Mouse (Mus musculus) retina, postnatal 1 day (tissue): ENCODE data around the gene Me3.

Experiments
- DNase-seq: peaks from one replicate; pipeline ENCODE4 v3.0.0-alpha.2; 2012

Me3 gene

DNA sequence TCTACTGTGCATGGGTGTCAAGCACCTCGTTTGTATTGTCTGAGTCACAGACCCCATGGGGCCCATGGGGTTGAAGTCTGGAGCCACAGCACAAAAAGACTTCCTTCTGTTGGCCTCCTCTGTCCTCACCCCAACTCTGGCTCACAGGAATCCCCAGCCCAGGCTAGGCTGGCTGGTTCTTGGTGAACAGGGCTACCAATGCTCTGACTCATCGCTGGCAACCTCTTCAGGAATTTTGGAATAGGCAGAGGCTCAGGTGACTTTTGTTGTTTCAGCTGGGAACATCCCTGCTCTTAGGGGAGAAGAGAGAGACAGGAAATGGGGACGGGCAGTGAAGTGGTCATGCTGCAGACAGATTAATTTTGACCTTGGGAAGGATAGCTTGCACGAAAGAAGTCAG, 205.6 kb downstream of the Me3 start:
- DNase-seq, result no peak

DNA sequence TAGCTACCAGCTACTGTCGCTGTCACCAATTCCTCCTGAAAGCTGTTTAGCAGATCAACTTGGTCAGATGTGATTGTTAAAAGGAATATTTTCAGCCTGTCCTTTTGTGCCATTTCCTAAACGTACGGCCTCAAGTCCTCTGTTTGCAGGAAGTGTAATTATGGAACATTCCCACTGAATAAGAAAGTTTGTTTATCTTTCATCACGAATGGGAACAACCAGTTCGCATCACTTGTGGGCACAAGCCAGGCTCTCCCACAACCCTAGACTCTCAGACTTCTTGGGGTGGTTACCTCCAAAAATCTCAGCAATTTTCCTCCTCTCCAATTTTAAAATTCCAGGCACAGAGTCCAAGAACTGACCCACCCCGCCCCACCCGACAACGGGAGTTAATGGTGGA, 207.5 kb downstream of the Me3 start:
- no peak for DNase-seq

DNA sequence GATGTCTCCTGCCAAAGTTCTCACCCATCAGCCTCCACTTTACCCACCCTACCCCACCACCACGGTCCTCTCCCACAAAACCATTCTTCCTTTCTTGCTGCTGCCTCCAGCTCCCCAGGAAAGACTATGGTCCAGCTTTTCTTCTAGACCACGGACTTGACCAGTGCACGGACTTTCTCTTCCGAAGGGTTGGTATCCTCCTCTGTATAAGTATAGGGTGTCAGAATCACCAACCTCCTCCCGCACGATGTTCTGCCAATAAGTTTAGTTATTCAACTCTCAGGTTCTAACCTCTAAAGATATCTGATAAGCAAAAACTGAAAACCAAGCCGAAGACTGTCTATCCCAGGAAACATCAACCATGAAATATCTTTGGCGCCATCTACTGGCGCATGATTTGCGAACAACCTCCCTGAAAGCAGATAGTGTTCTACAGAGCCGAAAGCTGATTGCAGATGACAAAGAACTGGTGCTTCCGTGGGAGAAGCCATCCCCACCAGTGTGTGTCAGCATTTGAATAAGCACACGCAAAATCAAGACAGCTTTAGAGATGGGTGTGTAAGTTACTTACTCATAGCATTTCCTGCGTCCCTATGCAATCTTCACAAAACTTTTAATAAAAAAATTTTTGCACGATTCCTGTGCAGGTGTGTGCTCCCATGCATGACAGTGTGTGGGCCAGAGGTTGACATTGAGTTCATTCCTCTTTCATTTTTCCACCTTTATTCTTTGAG, 209.6 kb downstream of the Me3 start:
- DNase-seq, result peak; percentile 95

DNA sequence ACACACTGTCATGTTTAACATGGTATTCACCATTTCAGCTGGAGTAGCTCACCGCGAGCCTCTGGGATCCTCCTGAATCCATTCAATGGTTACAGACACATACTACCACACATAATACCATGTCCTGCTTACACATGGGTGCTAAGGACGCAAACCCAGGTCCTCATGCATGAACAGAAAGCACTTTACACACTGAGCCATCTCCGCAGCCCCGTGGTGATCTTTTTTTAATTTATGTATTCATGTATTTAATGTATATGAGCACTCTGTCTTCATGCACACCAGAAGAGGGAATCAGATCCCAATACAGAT, 210.2 kb downstream of the Me3 start:
- DNase-seq, result no peak

DNA sequence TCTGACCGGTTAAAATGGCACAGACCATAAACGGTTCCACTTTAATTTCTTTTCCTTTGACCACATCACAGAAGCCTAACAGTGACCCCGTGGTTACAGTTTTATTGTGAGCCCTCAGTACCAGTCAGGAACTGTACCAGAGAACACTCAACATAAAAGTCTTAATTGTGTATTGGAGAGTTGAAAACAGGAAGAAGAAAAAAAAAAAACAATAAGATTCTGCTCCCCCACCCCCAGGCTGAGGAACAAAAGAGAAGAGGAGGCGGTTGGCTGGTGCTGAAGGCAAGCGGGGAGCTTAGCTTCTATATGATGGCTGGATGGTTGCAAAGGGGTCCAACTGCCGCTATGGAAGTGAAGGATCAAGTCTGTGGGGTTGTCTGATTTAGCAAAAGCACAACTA, 210.9 kb downstream of the Me3 start:
- no peak for DNase-seq

DNA sequence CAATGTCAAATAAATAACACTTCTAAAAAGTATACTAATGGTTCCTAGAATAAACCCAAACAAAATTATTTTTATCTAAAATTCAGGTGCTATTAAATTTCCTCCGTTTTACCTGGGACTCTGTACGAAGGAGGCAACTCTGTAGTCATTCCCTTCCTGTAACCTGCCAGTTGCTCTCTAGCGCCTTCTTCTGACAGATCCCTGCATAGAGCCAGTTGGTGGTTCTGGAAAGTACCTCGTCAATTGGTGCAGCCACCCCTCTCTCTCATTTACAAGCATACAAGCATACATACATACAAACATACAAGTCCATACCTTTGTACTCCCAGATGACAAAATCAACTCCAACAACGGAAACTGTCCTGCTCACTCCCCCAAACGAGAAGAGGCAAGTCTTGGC, 211.3 kb downstream of the Me3 start:
- DNase-seq, result peak; percentile 67

DNA sequence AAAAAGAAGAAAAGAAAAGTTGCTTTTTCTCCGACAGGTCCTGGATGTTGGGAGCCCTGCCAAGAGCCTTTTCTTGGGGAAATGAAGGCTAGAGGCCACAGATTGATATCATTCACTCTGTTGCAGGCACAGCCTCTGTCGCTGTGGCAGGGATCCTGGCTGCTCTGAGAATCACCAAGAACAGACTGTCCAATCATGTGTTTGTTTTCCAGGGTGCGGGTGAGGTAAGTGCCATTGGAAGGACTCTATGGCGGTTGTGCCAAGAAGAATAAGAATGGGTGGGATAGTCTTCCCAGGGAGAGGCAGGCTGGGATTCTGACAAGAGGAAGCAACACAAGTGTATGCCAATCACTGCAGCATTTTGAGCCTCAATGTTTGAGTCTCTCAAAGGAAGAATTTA, 213.5 kb downstream of the Me3 start:
- no peak for DNase-seq

DNA sequence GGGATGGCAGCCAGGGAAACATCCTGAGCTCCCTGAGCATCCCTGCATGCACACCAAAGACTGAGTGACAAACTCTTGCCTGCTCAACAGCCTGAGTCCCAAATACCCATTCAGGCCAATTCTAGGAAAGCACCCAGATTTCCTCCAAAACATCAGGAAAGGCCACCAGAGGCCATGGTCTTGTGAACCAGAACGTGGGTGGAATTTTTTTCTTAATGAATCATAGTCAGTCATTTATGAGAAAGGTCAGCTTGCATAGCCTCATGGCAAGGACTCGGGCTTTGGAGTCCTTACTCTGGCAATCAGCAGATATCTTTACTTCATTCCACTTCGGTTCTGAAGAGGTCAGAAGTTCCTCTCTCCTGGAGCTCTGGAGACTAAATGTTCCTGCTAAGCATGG, 218.3 kb downstream of the Me3 start:
- no peak for DNase-seq

DNA sequence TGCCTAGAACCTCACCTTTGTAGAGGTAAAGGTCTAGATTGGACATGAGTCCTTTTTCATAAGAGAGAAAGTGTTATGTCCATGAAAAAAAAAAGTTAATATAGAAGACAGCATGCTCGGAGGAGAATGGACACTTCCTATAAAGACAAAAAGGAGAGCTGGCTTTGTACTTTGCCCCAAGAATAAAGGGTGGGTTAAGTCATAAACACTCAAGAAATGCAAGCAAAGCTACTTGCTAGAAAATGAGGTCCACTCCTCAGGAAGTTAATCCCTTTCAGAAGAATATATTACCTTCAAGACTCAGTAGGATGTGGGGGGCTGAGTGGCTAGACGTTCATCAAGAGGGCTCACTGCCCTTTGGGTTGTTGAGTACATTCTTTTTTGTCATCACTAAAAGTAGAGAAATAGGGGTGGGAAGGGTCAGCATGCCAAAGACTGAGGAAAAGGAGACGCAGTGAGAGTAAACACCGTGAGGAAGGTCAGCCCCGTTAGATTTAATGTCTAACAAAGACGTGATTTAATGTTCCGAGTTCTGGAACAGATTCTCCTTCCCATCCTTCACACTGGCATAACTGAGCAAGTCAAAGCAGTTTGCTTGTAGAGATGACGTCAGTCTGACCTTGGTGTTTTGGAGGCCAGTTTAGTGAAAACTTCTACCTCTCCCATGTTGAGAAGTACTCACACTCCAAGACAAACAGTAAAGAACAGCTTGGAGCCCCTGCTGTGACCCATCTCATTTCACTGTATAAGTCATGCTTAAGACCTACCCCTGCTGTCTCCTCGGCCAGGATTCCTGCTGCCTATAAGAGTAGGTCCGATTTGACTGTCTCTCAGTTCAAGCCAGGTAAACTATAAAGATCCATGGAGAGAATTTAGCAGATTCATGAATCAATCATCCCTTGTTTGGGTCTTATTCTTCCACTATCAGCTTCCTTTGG, 220.2 kb downstream of the Me3 start:
- no peak for DNase-seq

DNA sequence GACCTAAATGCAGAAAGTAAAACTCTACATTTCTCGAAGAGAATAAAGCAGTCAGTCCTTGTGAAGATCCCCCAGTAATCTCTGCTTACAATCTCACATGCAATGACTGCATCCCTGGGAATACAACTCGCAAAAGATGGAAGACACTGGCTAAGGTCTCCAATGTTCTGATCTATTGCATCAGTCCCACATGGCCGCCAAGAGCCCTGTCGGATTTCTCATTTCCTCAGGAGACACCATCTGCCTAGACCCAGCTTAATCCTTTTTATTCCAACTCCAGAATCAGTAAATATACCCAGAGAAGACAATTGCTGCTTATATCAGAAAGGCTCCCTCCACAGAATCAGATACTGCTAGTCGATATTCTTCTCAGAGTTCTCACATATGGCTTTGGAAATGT, 220.9 kb downstream of the Me3 start:
- DNase-seq, result no peak

DNA sequence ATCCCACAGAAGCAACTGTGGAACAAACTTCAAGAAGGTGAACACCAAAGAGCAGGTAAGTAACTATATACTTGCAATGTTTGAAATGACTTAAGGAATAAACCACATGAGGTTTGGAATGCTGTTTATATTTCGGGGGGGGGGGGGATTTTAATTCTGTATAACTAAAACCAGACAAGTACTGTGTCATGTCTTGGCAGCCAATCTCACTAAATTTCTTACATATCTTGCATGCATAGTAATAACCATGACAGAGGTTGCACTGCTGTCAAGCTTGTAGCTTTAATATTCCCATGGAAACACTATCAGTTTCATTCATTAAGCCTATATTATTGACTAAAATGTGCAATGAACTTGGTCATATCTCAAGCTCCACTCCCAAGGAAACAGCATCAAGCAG, 223.0 kb downstream of the Me3 start:
- no peak for DNase-seq

DNA sequence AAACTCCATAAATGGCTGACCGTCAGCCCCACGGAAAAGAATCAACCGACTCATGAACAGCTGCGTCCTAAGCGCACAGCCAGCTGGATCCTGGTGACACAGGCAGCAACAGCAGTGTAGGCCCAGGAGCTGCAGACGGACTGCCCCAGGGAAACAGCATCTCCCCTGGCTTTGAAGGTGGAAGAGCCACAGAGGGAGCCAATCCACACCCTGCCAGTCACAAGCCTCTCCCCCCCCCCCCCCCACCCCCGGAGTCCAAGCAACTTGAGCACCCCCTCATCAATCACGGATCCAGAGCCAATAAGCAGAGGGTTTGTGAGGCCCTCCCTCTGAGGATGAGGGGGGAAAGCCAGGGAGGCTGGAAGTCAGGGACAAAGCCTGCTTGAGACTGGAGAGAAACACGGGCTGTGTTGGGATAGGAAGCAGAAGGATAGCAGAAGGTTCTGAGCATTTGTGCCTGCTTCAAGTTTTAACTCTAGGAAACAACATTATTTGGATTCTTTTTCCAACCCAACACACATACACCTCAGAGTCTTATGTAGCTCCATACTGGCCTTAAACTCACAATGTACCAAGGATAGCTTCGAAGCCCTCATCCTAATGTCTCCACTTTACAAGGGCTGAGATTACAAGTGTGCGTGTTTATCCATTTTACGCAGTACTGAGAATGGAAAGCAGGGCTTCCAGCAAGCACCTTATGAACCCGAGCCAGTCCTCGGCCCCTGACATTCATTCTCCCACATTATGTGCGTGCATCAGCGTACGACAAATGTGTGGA, 224.4 kb downstream of the Me3 start:
- peak; percentile 40 for DNase-seq

DNA sequence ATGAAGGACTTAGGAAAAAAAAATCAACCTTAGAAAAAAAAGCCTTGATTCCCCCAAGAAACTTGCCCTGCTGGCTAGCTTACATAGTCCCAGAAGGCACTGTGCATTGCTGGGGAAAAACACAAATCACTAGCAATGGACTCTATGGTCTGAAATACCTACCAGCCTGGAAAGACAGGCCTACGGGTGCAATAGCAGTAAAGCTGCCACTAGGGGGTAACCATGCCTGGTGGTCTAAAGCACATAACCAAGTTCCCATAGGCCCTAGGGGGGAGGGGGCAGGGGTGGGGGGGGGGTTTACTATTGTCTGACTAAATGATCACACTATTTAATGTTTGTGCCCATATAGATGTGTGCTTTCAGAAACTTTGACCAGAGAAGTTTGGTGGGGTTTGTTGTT, 232.6 kb downstream of the Me3 start:
- no peak for DNase-seq

DNA sequence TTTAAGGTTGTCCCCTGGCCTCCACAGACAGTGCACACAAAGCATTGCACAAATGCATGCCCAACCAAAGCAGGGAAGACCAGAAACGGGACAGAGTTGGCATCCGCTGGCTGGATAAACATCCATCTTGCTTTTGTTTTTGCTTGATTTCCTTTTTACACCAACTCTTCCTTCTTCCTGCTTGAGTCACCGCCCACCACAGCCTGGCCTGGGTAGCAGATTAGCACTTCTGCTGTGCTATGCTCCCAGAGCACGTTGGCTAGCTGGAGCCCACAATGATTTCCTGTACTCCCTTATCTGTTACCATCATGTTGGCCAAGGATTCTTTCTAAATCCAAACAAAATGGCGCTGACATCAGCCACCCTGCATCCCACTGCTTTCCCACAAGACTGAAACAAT, 235.0 kb downstream of the Me3 start:
- no peak for DNase-seq

DNA sequence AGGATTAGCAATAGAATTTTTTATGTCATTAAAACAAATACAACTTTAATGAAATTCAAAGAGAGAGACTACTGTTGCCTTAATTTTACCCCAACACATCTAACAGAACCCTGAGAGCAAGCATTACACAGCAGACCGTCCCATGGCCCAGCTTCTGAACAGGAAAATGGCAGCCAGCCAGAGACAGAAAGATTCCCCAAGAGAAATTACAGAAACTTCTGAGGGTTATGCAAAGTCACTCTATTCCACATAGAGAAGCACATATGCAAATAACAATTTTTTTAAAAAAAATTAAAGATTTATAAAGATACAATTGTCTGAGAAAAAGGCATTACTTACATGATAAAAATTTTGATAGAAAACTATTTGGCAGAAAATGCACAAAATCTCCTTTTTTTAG, 247.5 kb downstream of the Me3 start:
- no peak for DNase-seq

DNA sequence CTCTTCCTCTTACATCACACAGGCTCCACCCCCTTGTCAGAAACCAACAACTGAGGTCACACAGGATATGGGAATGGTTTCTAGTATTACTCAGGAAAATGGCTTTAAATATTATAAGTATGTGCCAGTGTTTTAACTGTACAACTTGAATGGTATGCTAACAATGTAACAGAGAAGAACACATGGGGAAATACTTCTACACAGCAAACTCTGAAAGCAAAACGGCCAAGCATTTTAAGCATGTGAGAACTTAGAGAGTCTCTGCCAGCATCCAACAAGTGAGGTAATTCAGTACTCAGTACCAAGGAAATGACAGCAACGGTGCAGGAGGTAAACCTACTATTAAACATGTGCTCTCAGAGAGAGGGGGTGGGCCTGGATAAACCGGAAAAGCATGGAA, 252.4 kb downstream of the Me3 start:
- no peak for DNase-seq

DNA sequence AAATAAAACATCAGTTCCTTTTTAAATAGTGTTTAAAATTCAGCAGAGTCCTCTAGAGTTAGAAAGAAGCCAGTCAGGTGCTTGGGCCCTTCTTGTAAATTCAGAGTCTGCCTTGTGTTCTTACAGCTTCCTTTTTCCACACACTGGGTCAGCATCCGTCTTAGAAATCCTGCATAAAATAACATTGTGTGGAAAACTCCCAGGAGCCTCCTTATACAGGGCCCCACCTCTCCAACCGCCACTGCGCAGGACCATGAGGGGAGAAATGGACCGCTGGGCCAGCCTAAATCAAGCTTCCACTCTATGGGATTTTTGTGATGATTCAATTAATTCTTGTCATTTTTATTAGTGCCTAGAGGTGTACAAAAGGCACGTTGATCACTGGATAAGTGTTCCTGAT, 259.2 kb downstream of the Me3 start:
- DNase-seq, result no peak

DNA sequence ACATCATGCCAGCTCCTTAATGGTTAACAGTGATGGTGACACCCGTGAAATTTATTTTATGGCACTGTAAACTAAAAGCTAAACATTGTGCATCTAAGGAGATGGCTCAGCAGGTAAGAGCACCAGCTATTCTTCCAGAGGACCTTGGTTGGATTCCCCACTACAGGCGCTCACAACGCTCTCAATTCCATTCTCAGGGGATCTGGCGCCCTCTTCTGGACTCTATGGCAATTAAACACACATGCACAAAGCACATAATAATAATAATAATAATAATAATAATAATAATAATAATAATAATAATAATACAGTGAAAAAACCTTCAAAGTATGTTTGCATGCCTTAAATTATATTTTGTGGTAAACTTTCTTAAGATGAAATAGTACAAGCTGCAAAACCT, 259.7 kb downstream of the Me3 start:
- peak; percentile 39 for DNase-seq

DNA sequence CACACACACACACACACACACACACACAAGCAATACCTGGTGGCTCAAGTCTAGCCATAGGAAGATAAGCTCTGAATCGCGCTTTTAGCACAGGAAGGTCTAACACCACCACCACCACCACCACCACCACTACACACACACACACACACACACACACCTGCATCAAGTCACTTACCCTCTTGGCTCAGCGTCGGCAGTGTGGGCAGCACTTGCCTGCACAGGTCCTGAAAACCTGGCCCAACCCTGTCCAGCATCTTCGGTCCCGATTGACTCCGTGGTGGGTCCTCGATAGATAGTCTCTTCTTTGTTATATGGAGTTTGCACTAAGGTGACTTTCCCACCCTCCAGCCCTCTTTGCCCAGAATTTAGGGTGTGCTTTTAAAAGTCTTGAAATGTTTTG, 270.8 kb downstream of the Me3 start:
- DNase-seq, result peak; percentile 11

DNA sequence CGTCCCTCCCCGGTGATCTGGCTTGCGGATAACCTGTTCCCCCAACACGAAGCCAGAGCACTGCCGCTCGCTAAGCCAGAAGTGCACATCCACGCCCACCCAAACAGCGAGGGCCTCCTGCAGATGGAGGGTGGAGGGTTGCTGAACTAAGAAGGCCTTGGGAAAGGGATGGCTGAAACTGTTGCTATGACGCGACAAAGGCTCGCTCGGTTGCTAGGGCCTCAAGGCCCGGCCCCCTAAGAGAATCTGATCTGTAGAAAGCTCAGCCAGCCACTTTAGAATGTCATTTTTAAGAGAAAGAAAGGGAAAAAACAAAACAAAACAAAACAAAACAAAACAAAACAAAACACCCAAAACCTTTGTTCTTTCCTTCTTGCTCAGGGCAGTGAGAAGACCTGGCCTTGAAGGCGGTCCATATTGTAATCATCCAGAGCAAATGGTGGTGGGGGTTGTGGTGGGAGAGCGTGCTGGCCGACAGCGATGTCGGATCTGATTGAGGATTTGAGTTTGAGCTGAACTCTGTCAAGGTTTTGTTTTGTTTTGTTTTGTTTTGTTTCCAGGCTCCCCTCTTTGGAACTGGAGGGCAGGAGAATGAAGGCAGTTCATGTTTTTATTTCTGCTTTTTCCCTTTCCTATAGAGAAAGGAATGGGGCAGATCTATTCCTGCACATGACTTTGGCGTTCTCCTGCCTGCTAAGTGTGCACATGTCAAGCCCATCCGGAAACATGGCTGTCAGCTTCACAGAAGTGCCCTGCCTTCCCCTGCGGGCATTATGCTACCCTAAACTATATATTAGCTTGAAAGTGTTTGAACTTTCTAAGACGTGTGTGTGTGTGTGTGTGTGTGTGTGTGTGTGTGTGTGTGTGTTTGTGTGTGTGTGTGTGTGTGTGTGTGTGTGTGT, 271.5 kb downstream of the Me3 start, which contains the start of gene Ccdc81:
Gene Ccdc81 (minus strand): TSS at position 188 of the 902 bp plus-strand sequence.
- peak; percentile 77 for DNase-seq
